25 mouse cellular contexts compared by ENCODE assay signal in the genomic region with DNA sequence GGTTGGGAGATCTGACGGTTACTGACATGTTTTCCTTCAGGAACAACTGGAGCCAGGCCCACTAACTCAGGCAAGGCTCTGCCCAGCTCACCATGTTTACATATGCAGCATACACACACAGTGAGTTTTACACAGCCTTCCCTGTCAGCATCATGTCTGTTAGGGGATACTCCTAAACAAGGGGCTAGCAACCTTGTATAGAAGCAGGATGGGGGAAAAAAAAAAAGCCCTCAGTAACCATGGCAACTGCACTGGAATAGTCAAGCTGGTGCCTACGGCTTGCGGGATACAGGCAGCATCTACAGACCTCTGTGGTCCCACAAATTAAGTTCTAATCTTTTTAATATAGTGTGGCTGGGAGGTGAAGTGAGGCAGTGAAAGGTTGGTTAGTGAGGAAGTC.
DNase-seq lines count a peak whose midpoint lies in the region; ATAC-seq and TF ChIP-seq lines count a peak whose summit lies in the region.
"Had no signal": no experiment of that assay in that cellular context is flagged by ENCODE, and none has a peak within 500 bp of the region (broad histone marks: within the 10 kb centered on the region; RNA-seq: fewer than 3 reads in every experiment).

No protein-coding gene starts in this region.

- H3K4me3 ChIP-seq in forebrain, postnatal 0 days (ENCODE audit: low read depth, low read length), result no peak overlapping the region
- H3K4me3 ChIP-seq in forebrain, embryonic 13.5 days, result no peak overlapping the region
- no peak overlapping the region for H3K4me3 ChIP-seq in hindbrain, embryonic 16.5 days (ENCODE audit: low read length)
- no peak overlapping the region for H3K4me3 ChIP-seq in neural tube, embryonic 13.5 days
- H3K4me3 ChIP-seq: embryonic facial prominence, embryonic 12.5 days; heart, embryonic 10.5 days; layer of hippocampus, adult 2 months; limb, embryonic 10.5 days; megakaryocyte, embryonic 14.5 days had no signal

- H3K9ac ChIP-seq in forebrain, postnatal 0 days, result no peak overlapping the region
- no peak overlapping the region for H3K9ac ChIP-seq in forebrain, embryonic 13.5 days
- H3K9ac ChIP-seq in hindbrain, embryonic 16.5 days (ENCODE audit: low read depth, low read length), result no peak overlapping the region
- no peak overlapping the region for H3K9ac ChIP-seq in neural tube, embryonic 13.5 days
- H3K9ac ChIP-seq: embryonic facial prominence, embryonic 12.5 days had no signal

- TF ChIP-seq CTCF in forebrain, postnatal 0 days (IDR thresholded peaks at IDR 0.05; ENCODE audit: low read depth), result no peak
- TF ChIP-seq CTCF in brain, embryonic 14.5 days (IDR thresholded peaks at IDR 0.05; ENCODE audit: borderline replicate concordance, extremely low read depth, insufficient read depth, insufficient read length), result no peak

- H3K27me3 ChIP-seq in forebrain, postnatal 0 days (ENCODE audit: insufficient read depth, low read length), result no peaks in the 10 kb centered on the region
- H3K27me3 ChIP-seq in forebrain, embryonic 13.5 days, result no peaks in the 10 kb centered on the region
- no peaks in the 10 kb centered on the region for H3K27me3 ChIP-seq in hindbrain, embryonic 16.5 days (replicated peaks; ENCODE audit: control insufficient read depth, insufficient read depth, low read length)
- H3K27me3 ChIP-seq in neural tube, embryonic 13.5 days, result no peaks in the 10 kb centered on the region
- H3K27me3 ChIP-seq: embryonic facial prominence, embryonic 12.5 days; megakaryocyte, embryonic 14.5 days had no signal

- H3K4me2 ChIP-seq in forebrain, postnatal 0 days (ENCODE audit: low read depth), result no peak overlapping the region
- no peak overlapping the region for H3K4me2 ChIP-seq in forebrain, embryonic 13.5 days
- no peak overlapping the region for H3K4me2 ChIP-seq in hindbrain, embryonic 16.5 days (ENCODE audit: low read length)
- no peak overlapping the region for H3K4me2 ChIP-seq in neural tube, embryonic 13.5 days
- H3K4me2 ChIP-seq: embryonic facial prominence, embryonic 12.5 days; liver, embryonic 11.5 days had no signal

- DNase-seq in forebrain, postnatal 0 days, result peak; percentile 56
- peak; percentile 73 for DNase-seq in brain, embryonic 14.5 days (ENCODE audit: low read depth)
- DNase-seq in left cerebral cortex, adult 11 months (ENCODE audit: low spot score), result no peak
- DNase-seq: adrenal gland, postnatal 36 days; B cell, adult 2 months; cerebellum, adult 8-10 months; heart, postnatal 10 days; kidney, adult 2 months; kidney, postnatal 14 days; layer of hippocampus, postnatal 36 days; lung, adult 18-20 months; lung, postnatal 14 days; retina, postnatal 1 day; right cerebral cortex, postnatal 4 days; thymus, adult 2 months had no signal

- H3K36me3 ChIP-seq in forebrain, postnatal 0 days (ENCODE audit: insufficient read depth), result no peaks in the 10 kb centered on the region
- no peaks in the 10 kb centered on the region for H3K36me3 ChIP-seq in forebrain, embryonic 13.5 days (ENCODE audit: poor library complexity, severe bottlenecking)
- H3K36me3 ChIP-seq in hindbrain, embryonic 16.5 days (ENCODE audit: control insufficient read depth, insufficient read depth, low read length), result no peaks in the 10 kb centered on the region
- no peaks in the 10 kb centered on the region for H3K36me3 ChIP-seq in neural tube, embryonic 13.5 days
- H3K36me3 ChIP-seq: embryonic facial prominence, embryonic 12.5 days; limb, embryonic 10.5 days had no signal

- no peak for TF ChIP-seq POLR2A in brain, embryonic 14.5 days (IDR thresholded peaks at IDR 0.05; ENCODE audit: borderline replicate concordance, extremely low read depth, insufficient read depth, insufficient read length, poor library complexity, severe bottlenecking)

- ATAC-seq in forebrain, postnatal 0 days, result peak; percentile 62; the same call in 1 of the 2 replicates
- ATAC-seq in forebrain, embryonic 13.5 days, result no peak
- ATAC-seq in hindbrain, embryonic 16.5 days, result peak; percentile 57
- ATAC-seq in neural tube, embryonic 13.5 days (ENCODE audit: low read depth), result peak; percentile 62; the same call in 1 of the 2 replicates
- ATAC-seq in megakaryocyte progenitor cell, adult 5-6 weeks (replicated peaks; ENCODE audit: poor library complexity), result no peak

- 20% methylated on average over 3 of the region's 3 CpGs for WGBS in forebrain, postnatal 0 days
- 49% methylated on average over 3 of the region's 3 CpGs for WGBS in forebrain, embryonic 13.5 days
- WGBS in hindbrain, embryonic 16.5 days, result 33% methylated on average over 3 of the region's 3 CpGs
- 25% methylated on average over 3 of the region's 3 CpGs for WGBS in neural tube, embryonic 13.5 days

- no peak overlapping the region; the same call in 1 of the 2 replicates for H3K27ac ChIP-seq in forebrain, postnatal 0 days (ENCODE audit: low read depth, low read length)
- no peak overlapping the region for H3K27ac ChIP-seq in forebrain, embryonic 13.5 days
- H3K27ac ChIP-seq in hindbrain, embryonic 16.5 days (ENCODE audit: low read depth, low read length), result no peak overlapping the region
- H3K27ac ChIP-seq in neural tube, embryonic 13.5 days (replicated peaks), result peak overlapping the region; percentile 74
- H3K27ac ChIP-seq: embryonic facial prominence, embryonic 12.5 days; heart, embryonic 10.5 days; layer of hippocampus, adult 2 months; limb, embryonic 10.5 days had no signal

- no peaks in the 10 kb centered on the region for H3K9me3 ChIP-seq in forebrain, postnatal 0 days (ENCODE audit: low read length)
- no peaks in the 10 kb centered on the region; the same call in 1 of the 2 replicates for H3K9me3 ChIP-seq in forebrain, embryonic 13.5 days (replicated peaks)
- H3K9me3 ChIP-seq in hindbrain, embryonic 16.5 days (ENCODE audit: control insufficient read depth, low read length), result peaks cover 2% of the 10 kb centered on the region; the same call in 1 of the 2 replicates
- peaks cover 4% of the 10 kb centered on the region; the same call in 1 of the 2 replicates for H3K9me3 ChIP-seq in neural tube, embryonic 13.5 days
- H3K9me3 ChIP-seq: embryonic facial prominence, embryonic 12.5 days; heart, embryonic 10.5 days; limb, embryonic 10.5 days had no signal

- H3K4me1 ChIP-seq in forebrain, postnatal 0 days (ENCODE audit: insufficient read depth), result 0 out of 2 replicates have a peak, but pooled peaks cover 7% of the 10 kb centered on the region
- H3K4me1 ChIP-seq in forebrain, embryonic 13.5 days, result peaks cover 8% of the 10 kb centered on the region; the same call in 1 of the 2 replicates
- H3K4me1 ChIP-seq in hindbrain, embryonic 16.5 days (ENCODE audit: control insufficient read depth, insufficient read depth, low read depth, low read length), result peaks cover 9% of the 10 kb centered on the region; the same call in 1 of the 2 replicates
- H3K4me1 ChIP-seq in neural tube, embryonic 13.5 days (replicated peaks), result peaks cover 24% of the 10 kb centered on the region
- H3K4me1 ChIP-seq: limb, embryonic 10.5 days had no signal

Comparison
In these comparisons a context has a peak if more than half of its experiments do, and no peak if none do; other contexts are left out.
1. ATAC-seq: peak in forebrain, postnatal 0 days (single experiment), hindbrain, embryonic 16.5 days (single experiment) and neural tube, embryonic 13.5 days (single experiment); none in forebrain, embryonic 13.5 days (single experiment) and megakaryocyte progenitor cell, adult 5-6 weeks (single experiment).